Mouse (Mus musculus) liver, embryonic 12.5 days (tissue): ENCODE results near the gene E130208F15Rik. TPM values are rescaled to one million over a fixed set of nuclear protein-coding genes. Genes with fewer than 3 reads are reported as not detected.

Experiments
- ATAC-seq: fragments of 200-750 bp; cut with Nextera tagmentation; 2 replicates; pipeline ENCODE4 v1.8.0; 2017; ENCODE audit warnings: moderate number of reproducible peaks, mild to moderate bottlenecking, moderate library complexity
- H3K27ac ChIP-seq: fragments of 300-500 bp; sonication (generic); 2 replicates; pipeline ENCODE4 v1.5.1; 2016; ENCODE audit warnings: mild to moderate bottlenecking
- H3K27me3 ChIP-seq: fragments of 300-500 bp; sonication (generic); replicated peaks from 2 replicates; pipeline ENCODE4 v1.6.1; 2016; ENCODE audit warnings: mild to moderate bottlenecking, moderate library complexity
- H3K36me3 ChIP-seq: fragments of 300-500 bp; sonication (generic); 2 replicates; pipeline ENCODE4 v1.6.1; 2016; ENCODE audit warnings: mild to moderate bottlenecking, moderate library complexity
- H3K4me1 ChIP-seq: fragments of 300-500 bp; sonication (generic); 2 replicates; pipeline ENCODE4 v1.6.1; 2016
- H3K4me2 ChIP-seq: fragments of 300-500 bp; sonication (generic); 2 replicates; pipeline ENCODE4 v1.6.1; 2016; ENCODE audit warnings: mild to moderate bottlenecking, moderate library complexity
- H3K4me3 ChIP-seq: fragments of 300-500 bp; sonication (generic); 2 replicates; pipeline ENCODE4 v1.5.1; 2016; ENCODE audit warnings: mild to moderate bottlenecking, moderate library complexity
- H3K9ac ChIP-seq: fragments of 300-500 bp; sonication (generic); 2 replicates; pipeline ENCODE4 v1.6.1; 2016; ENCODE audit warnings: mild to moderate bottlenecking, moderate library complexity
- H3K9me3 ChIP-seq: fragments of 300-500 bp; sonication (generic); replicated peaks from 2 replicates; pipeline ENCODE4 v1.6.1; 2016; ENCODE audit warnings: mild to moderate bottlenecking, moderate library complexity
- WGBS: fragments of 180-500 bp; shearing (Covaris S2); methylation state at CpG from one replicate; pipeline ENCODE4 v1.1.7; 2016; ENCODE audit not compliant: insufficient replicate concordance; 5-methylcytosine and 5-hydroxymethylcytosine counted together
- polyA plus RNA-seq: library from polyadenylated mRNA; unstranded; fragments of >200 nt; fragmentation: Nextera tagmentation; extraction: Ambion mirVana; gene quantifications from 2 replicates; pipeline ENCODE4 v1.2.1, GENCODE M21; 2016

E130208F15Rik gene
- polyA plus RNA-seq, 1 experiment from 2014 or later: 2.9 TPM

DNA sequence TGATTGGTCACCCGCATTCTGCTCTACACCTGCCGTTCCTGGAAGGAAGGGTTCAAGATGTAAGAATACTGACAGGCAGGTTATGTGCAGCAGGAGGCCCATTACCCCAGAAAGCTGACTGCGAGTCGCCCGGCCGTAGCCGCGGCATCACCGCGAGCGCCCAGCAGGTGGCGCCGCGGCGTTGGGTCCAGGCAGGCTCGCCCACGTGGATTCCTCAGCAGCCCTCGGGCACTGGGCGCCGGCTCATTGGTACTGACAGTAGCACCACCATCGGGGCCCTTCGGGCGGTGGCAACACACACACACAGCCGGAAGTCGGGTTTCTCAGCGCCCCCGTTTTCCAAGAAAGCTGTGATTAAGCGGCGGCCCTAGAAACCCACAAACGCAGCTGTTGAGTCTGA lies 26.3 kb downstream of the E130208F15Rik start:
- WGBS: 3% methylated on average over 30 of the region's 30 CpGs
- ATAC-seq: no peak
- Histone ChIP-seq H3K4me2 (no peak overlapping the region), H3K9ac (no peak overlapping the region), H3K4me1 (no peaks in the 10 kb centered on the region; the same call in 1 of the 2 replicates), H3K27ac (no peak overlapping the region), H3K36me3 (no peaks in the 10 kb centered on the region), H3K27me3 (peaks cover 47% of the 10 kb centered on the region), H3K9me3 (no peaks in the 10 kb centered on the region), H3K4me3 (no peak overlapping the region)

DNA sequence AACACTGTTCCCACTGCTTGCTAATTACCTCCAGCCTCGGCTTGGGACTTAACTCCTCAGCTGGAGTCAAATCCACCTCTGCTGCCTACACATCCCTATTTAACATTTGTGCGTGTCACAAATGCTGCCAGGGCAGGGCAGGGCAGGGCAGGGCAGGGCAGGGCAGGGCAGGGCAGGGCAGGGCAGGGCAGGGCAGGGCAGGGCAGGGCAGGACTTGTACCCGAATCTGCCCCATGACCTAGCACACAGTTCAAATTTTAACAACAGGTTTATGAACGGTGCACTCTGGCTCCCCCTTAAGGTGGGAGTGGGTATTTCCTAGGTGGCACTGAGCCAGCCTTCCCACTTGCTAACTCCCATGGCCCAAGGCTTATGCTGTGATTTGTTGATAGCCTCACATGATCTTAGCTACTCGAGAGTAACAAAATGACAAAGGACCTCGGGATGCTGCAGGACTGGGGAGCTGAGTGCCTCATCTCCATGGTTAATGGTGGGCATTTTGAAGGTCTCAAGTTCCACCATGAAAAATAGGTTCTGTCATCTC lies 31.8 kb downstream of the E130208F15Rik start:
- Histone ChIP-seq H3K27ac (peak overlapping the region; percentile 59; the same call in 1 of the 2 replicates), H3K4me2 (no peak overlapping the region), H3K4me3 (no peak overlapping the region), H3K9ac (no peak overlapping the region), H3K9me3 (no peaks in the 10 kb centered on the region), H3K27me3 (peaks cover 23% of the 10 kb centered on the region), H3K4me1 (peaks cover 3% of the 10 kb centered on the region; the same call in 1 of the 2 replicates), H3K36me3 (no peaks in the 10 kb centered on the region)
- 21% methylated on average over 6 of the region's 6 CpGs for WGBS
- 0 out of 2 replicates have a peak, but pooled peaks have one; percentile 17 for ATAC-seq

DNA sequence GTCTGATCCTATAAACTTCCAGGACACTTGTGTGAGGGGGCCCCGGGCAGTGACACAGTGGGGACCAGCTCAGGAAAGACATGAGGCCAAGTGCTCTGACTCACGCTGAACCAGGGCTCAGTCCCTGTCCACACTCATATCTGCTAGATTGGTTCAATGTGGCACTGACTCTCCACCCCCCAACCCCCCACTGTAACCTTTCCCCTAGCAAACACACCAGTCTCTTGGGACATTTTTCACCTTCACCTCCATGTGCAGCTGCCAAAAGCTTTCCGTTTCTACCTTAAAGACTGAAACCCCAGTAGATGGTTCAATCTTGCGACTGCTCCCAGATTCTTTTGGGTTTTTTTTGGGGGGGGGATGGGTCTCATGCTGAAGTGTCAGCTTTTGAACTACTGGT lies 32.5 kb downstream of the E130208F15Rik start:
- ATAC-seq: peak; percentile 44
- 58% methylated on average over 4 of the region's 4 CpGs for WGBS
- no peak overlapping the region for H3K9ac ChIP-seq
- no peak overlapping the region for H3K4me3 ChIP-seq
- no peaks in the 10 kb centered on the region for H3K9me3 ChIP-seq
- no peaks in the 10 kb centered on the region for H3K36me3 ChIP-seq
- H3K4me1 ChIP-seq: peaks cover 3% of the 10 kb centered on the region; the same call in 1 of the 2 replicates
- peak overlapping the region; percentile 59; the same call in 1 of the 2 replicates for H3K27ac ChIP-seq
- peaks cover 19% of the 10 kb centered on the region for H3K27me3 ChIP-seq
- H3K4me2 ChIP-seq: no peak overlapping the region

DNA sequence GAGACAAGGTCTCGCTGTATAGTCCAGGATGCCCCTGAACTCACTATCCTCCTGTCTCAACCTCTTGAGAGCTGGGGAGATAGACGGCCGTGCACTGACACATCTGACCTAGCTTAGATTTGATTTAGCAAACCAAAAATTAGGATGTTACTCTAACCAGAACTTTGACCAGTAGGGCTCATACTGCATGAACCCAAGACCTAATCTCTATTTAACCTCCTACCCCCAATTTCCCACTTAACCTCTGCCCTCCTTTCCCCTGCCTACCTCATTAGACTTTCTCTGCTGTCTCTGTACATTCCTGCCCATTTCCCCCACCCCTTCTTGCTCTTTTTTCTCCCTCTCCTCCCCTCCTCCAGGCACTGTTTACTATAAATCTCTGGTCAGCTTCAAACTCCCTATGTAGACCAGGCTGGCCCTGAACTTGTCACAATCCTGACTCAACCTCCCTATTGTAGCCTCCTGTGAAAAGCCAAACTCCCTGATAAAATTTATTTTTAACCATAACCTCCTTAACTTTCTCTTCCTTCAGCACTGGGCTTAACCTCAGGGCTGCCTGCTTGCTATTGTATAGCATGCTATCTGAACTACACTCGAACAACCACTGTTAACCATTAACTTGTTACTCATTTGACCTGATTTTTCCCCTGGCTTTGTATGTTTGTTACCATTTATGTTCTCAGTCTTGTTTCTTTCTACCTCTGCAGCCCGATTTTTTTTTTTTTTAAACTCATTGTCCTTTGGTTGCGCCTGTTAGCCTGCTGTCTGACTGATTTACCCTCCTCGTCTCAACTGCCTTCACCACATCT lies 37.0 kb downstream of the E130208F15Rik start:
- peaks cover 52% of the 10 kb centered on the region for H3K27me3 ChIP-seq
- H3K27ac ChIP-seq: peak overlapping the region; percentile 76
- no peak for ATAC-seq
- H3K9ac ChIP-seq: no peak overlapping the region
- peaks cover 13% of the 10 kb centered on the region; the same call in 1 of the 2 replicates for H3K4me1 ChIP-seq
- peak overlapping the region; percentile 25 for H3K4me2 ChIP-seq
- WGBS: 52% methylated on average over 7 of the region's 7 CpGs
- no peaks in the 10 kb centered on the region for H3K9me3 ChIP-seq
- H3K36me3 ChIP-seq: no peaks in the 10 kb centered on the region; the same call in 1 of the 2 replicates
- no peak overlapping the region for H3K4me3 ChIP-seq

DNA sequence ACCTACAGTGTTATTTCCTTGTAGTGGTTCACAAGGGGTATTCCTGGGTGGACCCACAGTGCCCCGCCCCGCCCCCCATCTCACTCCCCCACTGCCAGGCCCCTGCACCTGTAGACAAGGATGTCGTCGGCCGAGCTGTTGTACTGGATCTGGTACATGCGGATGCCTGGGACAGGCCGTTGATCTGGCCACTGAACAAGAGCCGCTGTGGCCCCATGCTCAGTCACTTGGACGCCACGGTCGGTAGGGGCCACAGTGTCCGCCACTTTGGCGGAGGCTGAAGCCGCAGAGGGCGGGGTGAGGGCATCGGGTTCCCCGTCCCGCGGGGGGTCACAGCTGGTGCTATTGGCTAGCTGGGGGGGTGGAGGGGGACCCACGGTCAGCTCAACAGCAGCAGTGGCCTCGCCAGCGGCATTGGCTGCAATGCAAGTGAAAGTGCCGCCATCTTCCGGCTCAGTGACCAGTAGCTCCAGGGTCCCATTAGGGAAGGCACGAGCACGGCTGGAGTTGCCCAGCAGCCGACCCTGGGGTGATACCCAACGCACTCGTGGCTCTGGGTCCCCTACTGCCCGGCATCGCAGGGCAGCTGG lies 37.8 kb downstream of the E130208F15Rik start:
- Histone ChIP-seq H3K4me2 (peak overlapping the region; percentile 25), H3K4me3 (no peak overlapping the region), H3K4me1 (0 out of 2 replicates have a peak, but pooled peaks cover 9% of the 10 kb centered on the region), H3K9ac (no peak overlapping the region), H3K27ac (peak overlapping the region; percentile 76), H3K9me3 (no peaks in the 10 kb centered on the region), H3K36me3 (no peaks in the 10 kb centered on the region; the same call in 1 of the 2 replicates), H3K27me3 (peaks cover 60% of the 10 kb centered on the region)
- WGBS: 62% methylated on average over 31 of the region's 31 CpGs
- ATAC-seq: 0 out of 2 replicates have a peak, but pooled peaks have one; percentile 13

DNA sequence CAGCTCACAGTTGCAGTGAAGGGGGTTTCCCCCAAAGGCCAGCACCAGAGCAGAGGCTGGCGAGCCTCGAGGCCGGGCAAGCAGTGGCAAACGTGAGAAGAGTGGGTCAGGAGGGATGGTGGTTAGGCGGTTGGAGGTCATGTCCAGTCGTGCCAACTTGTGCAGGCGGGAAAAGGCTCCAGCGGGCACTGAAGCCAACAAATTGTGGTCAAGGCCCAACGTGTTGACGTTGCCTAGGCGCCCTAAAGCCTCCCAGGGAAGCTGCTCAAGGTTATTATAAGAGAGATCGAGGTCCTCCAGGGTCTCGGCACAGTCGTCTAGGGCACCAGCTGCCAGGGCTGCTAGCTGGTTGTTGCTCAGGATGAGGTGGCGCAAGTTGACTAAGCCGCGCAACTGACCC lies 38.5 kb downstream of the E130208F15Rik start:
- Histone ChIP-seq H3K4me1 (0 out of 2 replicates have a peak, but pooled peaks cover 9% of the 10 kb centered on the region), H3K4me3 (no peak overlapping the region), H3K4me2 (peak overlapping the region; percentile 25), H3K36me3 (no peaks in the 10 kb centered on the region; the same call in 1 of the 2 replicates), H3K9me3 (no peaks in the 10 kb centered on the region), H3K27me3 (peaks cover 65% of the 10 kb centered on the region), H3K27ac (peak overlapping the region; percentile 76), H3K9ac (no peak overlapping the region)
- ATAC-seq: no peak
- WGBS: 64% methylated on average over 17 of the region's 17 CpGs

DNA sequence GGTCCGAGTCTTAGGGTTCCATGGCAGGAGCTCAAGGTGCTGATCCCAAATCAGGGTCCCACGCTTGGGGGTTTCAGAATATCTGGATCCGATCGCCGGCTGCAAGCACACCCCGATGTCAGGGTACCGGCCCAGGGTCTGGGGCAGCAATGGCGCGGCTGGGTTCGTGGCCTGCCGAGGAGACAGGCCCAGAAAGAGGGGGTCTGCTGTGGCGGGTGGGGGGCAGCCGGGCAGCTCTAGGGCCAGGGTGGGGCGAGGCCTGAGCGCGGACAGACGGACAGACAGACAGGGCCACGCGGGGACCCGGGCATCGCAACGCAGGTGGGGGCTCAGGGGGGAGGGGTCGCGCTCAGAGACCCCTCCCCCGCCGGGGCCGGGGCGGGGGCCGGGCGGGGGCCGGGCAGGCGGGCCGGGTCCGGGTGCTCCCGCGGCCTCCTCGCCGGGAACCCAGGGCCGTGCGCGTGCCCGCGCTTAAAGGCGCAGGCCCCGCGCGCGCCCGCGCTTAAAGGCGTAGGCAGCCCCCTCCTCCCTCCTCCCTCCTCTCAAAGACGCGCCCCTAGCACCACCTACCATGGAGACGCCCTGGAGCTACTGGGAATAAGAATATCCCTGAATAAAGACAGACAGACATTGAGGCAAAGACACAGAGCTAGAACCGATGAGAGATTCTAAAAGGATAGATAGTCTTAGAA lies 41.3 kb downstream of the E130208F15Rik start, which contains the start of gene Lrfn3:
TSS of gene Lrfn3 (minus strand) at position 121 of the 692 bp plus-strand sequence.
- Histone ChIP-seq H3K9me3 (no peaks in the 10 kb centered on the region), H3K4me1 (0 out of 2 replicates have a peak, but pooled peaks cover 9% of the 10 kb centered on the region), H3K27ac (no peak within 1 kb of the TSS), H3K27me3 (peaks cover 78% of the 10 kb centered on the region), H3K4me2 (peak within 1 kb of the TSS; percentile 63), H3K9ac (peak within 1 kb of the TSS; percentile 59), H3K4me3 (peak within 1 kb of the TSS; percentile 55), H3K36me3 (no peaks in the 10 kb centered on the region; the same call in 1 of the 2 replicates)
- WGBS: 3% methylated on average over 50 of the region's 55 CpGs
- no peak for ATAC-seq

DNA sequence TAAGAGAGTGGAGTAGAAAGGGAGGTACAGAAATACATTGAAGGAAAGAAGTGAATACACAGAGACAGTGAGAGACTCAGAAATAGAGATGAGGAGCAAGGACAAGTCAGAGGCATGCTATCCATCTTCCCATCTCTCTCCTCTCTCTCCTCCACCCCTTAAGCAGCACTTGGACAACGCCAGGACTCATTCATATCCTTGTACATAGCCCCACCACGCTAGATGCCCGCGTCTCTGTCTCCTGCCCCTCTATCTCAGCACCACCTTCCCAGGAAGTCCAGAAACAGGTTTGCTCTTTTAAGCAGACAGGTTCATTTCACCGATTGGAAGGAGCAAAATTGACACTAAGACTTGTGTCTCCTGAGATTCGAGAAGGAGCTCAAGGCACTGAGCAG lies 41.8 kb downstream of the E130208F15Rik start:
- Histone ChIP-seq H3K9me3 (no peaks in the 10 kb centered on the region), H3K27ac (no peak overlapping the region), H3K9ac (no peak overlapping the region), H3K4me3 (peak overlapping the region; percentile 55), H3K27me3 (peaks cover 74% of the 10 kb centered on the region), H3K4me1 (0 out of 2 replicates have a peak, but pooled peaks cover 9% of the 10 kb centered on the region), H3K36me3 (no peaks in the 10 kb centered on the region; the same call in 1 of the 2 replicates), H3K4me2 (peak overlapping the region; percentile 63)
- no peak for ATAC-seq
- 53% methylated on average over 6 of the region's 6 CpGs for WGBS

DNA sequence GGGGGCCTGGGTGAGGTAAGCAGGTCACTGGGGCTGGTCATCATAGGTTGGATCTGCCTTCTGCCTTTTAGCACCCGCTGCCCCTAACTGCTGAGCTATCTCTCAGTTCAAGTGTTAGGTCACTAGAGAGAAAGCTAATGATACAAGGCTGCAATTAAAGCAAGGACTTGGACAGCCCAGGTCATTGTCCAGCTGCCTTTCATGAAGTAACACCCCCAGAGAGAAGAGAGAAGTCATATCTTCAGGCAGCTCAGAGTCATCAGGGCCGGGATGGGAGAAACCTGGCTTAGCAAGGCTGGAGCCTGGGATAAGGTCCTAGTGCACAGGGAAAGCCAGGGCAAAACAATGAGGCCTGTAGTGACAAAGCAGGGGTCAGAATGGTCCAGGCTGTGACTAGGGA lies 45.9 kb downstream of the E130208F15Rik start:
- no peak for ATAC-seq
- Histone ChIP-seq H3K9ac (no peak overlapping the region), H3K27ac (no peak overlapping the region), H3K36me3 (no peaks in the 10 kb centered on the region), H3K9me3 (no peaks in the 10 kb centered on the region), H3K27me3 (peaks cover 37% of the 10 kb centered on the region), H3K4me2 (no peak overlapping the region), H3K4me3 (no peak overlapping the region), H3K4me1 (0 out of 2 replicates have a peak, but pooled peaks cover 5% of the 10 kb centered on the region)
- 55% methylated on average over 2 of the region's 2 CpGs for WGBS
